Mouse (Mus musculus) myocyte (in vitro differentiated cells): ENCODE results near the gene Pou2f1.

Experiments
- CEBPB ChIP-seq: IDR thresholded peaks from 2 replicates; pipeline ENCODE4 v1.6.1; 2011; ENCODE audit warnings: mild to moderate bottlenecking, moderate library complexity; ENCODE audit not compliant: poor library complexity, insufficient read depth, severe bottlenecking
- E2F4 ChIP-seq: IDR thresholded peaks from one replicate; pipeline ENCODE4 v1.6.1; 2011; ENCODE audit warnings: mild to moderate bottlenecking, control low read depth, moderate library complexity; ENCODE audit not compliant: insufficient read depth
- MAX ChIP-seq: IDR thresholded peaks from one replicate; pipeline ENCODE4 v1.6.1; 2011; ENCODE audit warnings: low read depth, mild to moderate bottlenecking, control low read depth
- MYOD1 ChIP-seq, 3 experiments: IDR thresholded peaks; one replicate each; pipeline ENCODE4 v1.6.1; 2011; ENCODE audit warnings: control low read depth in 2 of 3, low read depth in 2 of 3, mild to moderate bottlenecking in 2 of 3, moderate library complexity in 1 of 3; ENCODE audit not compliant: insufficient read length in 2 of 3, control insufficient read depth in 1 of 3
- MYOG ChIP-seq, 3 experiments: IDR thresholded peaks; one replicate each; pipeline ENCODE4 v1.6.1; 2011; ENCODE audit warnings: control low read depth in 2 of 3, low read depth in 2 of 3, mild to moderate bottlenecking in 2 of 3; ENCODE audit not compliant: insufficient read length in 2 of 3, control insufficient read depth in 1 of 3, insufficient read depth in 1 of 3
- POLR2A ChIP-seq: IDR thresholded peaks from one replicate; pipeline ENCODE4 v1.6.1; 2011; ENCODE audit warnings: low read depth, mild to moderate bottlenecking, control low read depth, moderate library complexity; ENCODE audit not compliant: insufficient read length
- POLR2AphosphoS2 ChIP-seq: IDR thresholded peaks from one replicate; pipeline ENCODE4 v1.6.1; 2011; ENCODE audit warnings: low read depth, control low read depth; ENCODE audit not compliant: insufficient read length
- SRF ChIP-seq: IDR thresholded peaks from one replicate; pipeline ENCODE4 v1.6.1; 2011; ENCODE audit warnings: low read depth; ENCODE audit not compliant: control insufficient read depth, insufficient read length
- TCF12 ChIP-seq: IDR thresholded peaks from one replicate; pipeline ENCODE4 v1.6.1; 2011; ENCODE audit warnings: mild to moderate bottlenecking, control low read depth; ENCODE audit not compliant: poor library complexity, insufficient read depth, severe bottlenecking
- TCF3 ChIP-seq: IDR thresholded peaks from one replicate; pipeline ENCODE4 v1.6.1; 2011; ENCODE audit warnings: low read depth, control low read depth; ENCODE audit not compliant: insufficient read length
- USF1 ChIP-seq: IDR thresholded peaks from one replicate; pipeline ENCODE4 v1.6.1; 2011; ENCODE audit warnings: low read depth, mild to moderate bottlenecking, control low read depth, moderate library complexity

GRCm38 (mm10) chr1:165935466-165935818, 67.0 kb downstream of the Pou2f1 start:
- TF ChIP-seq POLR2A (no peak), MAX (no peak), USF1 (no peak), POLR2AphosphoS2 (no peak), E2F4 (no peak), CEBPB (no peak), TCF12 (no peak), SRF (no peak), TCF3 (no peak), MYOG (IDR thresholded peaks at IDR 0.05; ENCODE audit: control insufficient read depth in 1 of 3, insufficient read depth in 1 of 3, insufficient read length in 2 of 3, low read depth in 2 of 3) (no peak), MYOD1 (IDR thresholded peaks at IDR 0.05; ENCODE audit: control insufficient read depth in 1 of 3, insufficient read length in 2 of 3, low read depth in 2 of 3) (no peak)
